Mouse (Mus musculus): Measurements from ENCODE around the gene Tgfb3. TPM values are rescaled to one million over a fixed set of nuclear protein-coding genes. Genes with fewer than 3 reads are reported as not detected.
A peak's percentile ranks its signal among the peaks of the same experiment; 100 is the strongest.

The Tgfb3 gene
- polyA plus RNA-seq, 1 experiment: 264 TPM

- H3K4me3 ChIP-seq (ENCODE audit: insufficient read depth, low read length): no peak overlapping the region
- H3K27ac ChIP-seq (ENCODE audit: insufficient read depth, low read length): peak overlapping the region; percentile 75
- H3K4me1 ChIP-seq (ENCODE audit: control insufficient read depth, insufficient read depth, low read length): peaks cover 24% of the 10 kb centered on the region
- no peak for TF ChIP-seq POLR2A (IDR thresholded peaks at IDR 0.05; ENCODE audit: low read depth, low read length)
- no peak for TF ChIP-seq CTCF (IDR thresholded peaks at IDR 0.05; ENCODE audit: borderline replicate concordance, insufficient read depth, low read length)
Observed at GRCm38 (mm10) chr12:86023081-86023871, 55.6 kb downstream of the Tgfb3 start.

- TF ChIP-seq POLR2A (IDR thresholded peaks at IDR 0.05; ENCODE audit: low read depth, low read length): no peak
- TF ChIP-seq CTCF (IDR thresholded peaks at IDR 0.05; ENCODE audit: borderline replicate concordance, insufficient read depth, low read length): no peak
- H3K27ac ChIP-seq (ENCODE audit: insufficient read depth, low read length): peak overlapping the region; percentile 49; the same call in 1 of the 2 replicates
- H3K4me3 ChIP-seq (ENCODE audit: insufficient read depth, low read length): no peak overlapping the region
- H3K4me1 ChIP-seq (ENCODE audit: control insufficient read depth, insufficient read depth, low read length): peaks cover 24% of the 10 kb centered on the region
Observed at GRCm38 (mm10) chr12:86022282-86022984, 56.4 kb downstream of the Tgfb3 start.

GRCm38 (mm10) chr12:86021583-86021982, 57.3 kb downstream of the Tgfb3 start:
- H3K4me1 ChIP-seq (ENCODE audit: control insufficient read depth, insufficient read depth, low read length): peaks cover 29% of the 10 kb centered on the region

GRCm38 (mm10) chr12:86017360-86017759, 61.5 kb downstream of the Tgfb3 start:
- no peak for TF ChIP-seq CTCF (IDR thresholded peaks at IDR 0.05; ENCODE audit: borderline replicate concordance, insufficient read depth, low read length)
- TF ChIP-seq POLR2A (IDR thresholded peaks at IDR 0.05; ENCODE audit: low read depth, low read length): no peak
- Histone ChIP-seq H3K27ac (ENCODE audit: insufficient read depth, low read length) (no peak overlapping the region), H3K4me1 (ENCODE audit: control insufficient read depth, insufficient read depth, low read length) (peaks cover 38% of the 10 kb centered on the region), H3K4me3 (ENCODE audit: insufficient read depth, low read length) (no peak overlapping the region)

More at GRCm38 (mm10) chr12:86021583-86021982, 57.3 kb downstream of the Tgfb3 start:
- Histone ChIP-seq H3K27ac (ENCODE audit: insufficient read depth, low read length) (no peak overlapping the region), H3K4me3 (ENCODE audit: insufficient read depth, low read length) (no peak overlapping the region)
- TF ChIP-seq POLR2A (IDR thresholded peaks at IDR 0.05; ENCODE audit: low read depth, low read length) (no peak), CTCF (IDR thresholded peaks at IDR 0.05; ENCODE audit: borderline replicate concordance, insufficient read depth, low read length) (no peak)

GRCm38 (mm10) chr12:86015114-86015513, 63.7 kb downstream of the Tgfb3 start:
- TF ChIP-seq POLR2A (IDR thresholded peaks at IDR 0.05; ENCODE audit: low read depth, low read length) (no peak), CTCF (IDR thresholded peaks at IDR 0.05; ENCODE audit: borderline replicate concordance, insufficient read depth, low read length) (no peak)
- H3K4me1 ChIP-seq (ENCODE audit: control insufficient read depth, insufficient read depth, low read length): peaks cover 39% of the 10 kb centered on the region
- H3K4me3 ChIP-seq (ENCODE audit: insufficient read depth, low read length): no peak overlapping the region
- H3K27ac ChIP-seq (ENCODE audit: insufficient read depth, low read length): peak overlapping the region; percentile 86

GRCm38 (mm10) chr12:86014621-86015020, 64.2 kb downstream of the Tgfb3 start:
- Histone ChIP-seq H3K4me1 (ENCODE audit: control insufficient read depth, insufficient read depth, low read length) (peaks cover 39% of the 10 kb centered on the region), H3K27ac (ENCODE audit: insufficient read depth, low read length) (peak overlapping the region; percentile 86), H3K4me3 (ENCODE audit: insufficient read depth, low read length) (no peak overlapping the region)
- no peak for TF ChIP-seq POLR2A (IDR thresholded peaks at IDR 0.05; ENCODE audit: low read depth, low read length)
- TF ChIP-seq CTCF (IDR thresholded peaks at IDR 0.05; ENCODE audit: borderline replicate concordance, insufficient read depth, low read length): no peak

GRCm38 (mm10) chr12:86014174-86014573, 64.7 kb downstream of the Tgfb3 start:
- Histone ChIP-seq H3K4me3 (ENCODE audit: insufficient read depth, low read length) (no peak overlapping the region), H3K4me1 (ENCODE audit: control insufficient read depth, insufficient read depth, low read length) (peaks cover 39% of the 10 kb centered on the region), H3K27ac (ENCODE audit: insufficient read depth, low read length) (peak overlapping the region; percentile 86)
- TF ChIP-seq POLR2A (IDR thresholded peaks at IDR 0.05; ENCODE audit: low read depth, low read length): no peak
- no peak for TF ChIP-seq CTCF (IDR thresholded peaks at IDR 0.05; ENCODE audit: borderline replicate concordance, insufficient read depth, low read length)

- Histone ChIP-seq H3K27ac (ENCODE audit: insufficient read depth, low read length) (peak overlapping the region; percentile 86), H3K4me3 (ENCODE audit: insufficient read depth, low read length) (no peak overlapping the region), H3K4me1 (ENCODE audit: control insufficient read depth, insufficient read depth, low read length) (peaks cover 44% of the 10 kb centered on the region)
- TF ChIP-seq POLR2A (IDR thresholded peaks at IDR 0.05; ENCODE audit: low read depth, low read length) (no peak), CTCF (IDR thresholded peaks at IDR 0.05; ENCODE audit: borderline replicate concordance, insufficient read depth, low read length) (no peak)
Observed at GRCm38 (mm10) chr12:86012195-86012594, 66.6 kb downstream of the Tgfb3 start.

GRCm38 (mm10) chr12:86010656-86011055, 68.2 kb downstream of the Tgfb3 start:
- no peak for TF ChIP-seq CTCF (IDR thresholded peaks at IDR 0.05; ENCODE audit: borderline replicate concordance, insufficient read depth, low read length)
- no peak for TF ChIP-seq POLR2A (IDR thresholded peaks at IDR 0.05; ENCODE audit: low read depth, low read length)
- H3K4me3 ChIP-seq (ENCODE audit: insufficient read depth, low read length): no peak overlapping the region
- peak overlapping the region; percentile 91 for H3K27ac ChIP-seq (ENCODE audit: insufficient read depth, low read length)
- peaks cover 41% of the 10 kb centered on the region for H3K4me1 ChIP-seq (ENCODE audit: control insufficient read depth, insufficient read depth, low read length)

- TF ChIP-seq CTCF (IDR thresholded peaks at IDR 0.05; ENCODE audit: borderline replicate concordance, insufficient read depth, low read length): no peak
- no peak for TF ChIP-seq POLR2A (IDR thresholded peaks at IDR 0.05; ENCODE audit: low read depth, low read length)
- no peak overlapping the region for H3K27ac ChIP-seq (ENCODE audit: insufficient read depth, low read length)
Observed at GRCm38 (mm10) chr12:86007377-86007776, 71.5 kb downstream of the Tgfb3 start.

More at GRCm38 (mm10) chr12:86007377-86007776, 71.5 kb downstream of the Tgfb3 start:
- peaks cover 30% of the 10 kb centered on the region for H3K4me1 ChIP-seq (ENCODE audit: control insufficient read depth, insufficient read depth, low read length)
- no peak overlapping the region for H3K4me3 ChIP-seq (ENCODE audit: insufficient read depth, low read length)

Other genes with a start within 250 kb of the Tgfb3 start
- gene Ift43, start 3.5 kb upstream of the Tgfb3 start, polyA plus RNA-seq (2011; ENCODE audit: insufficient read length, low read depth, missing spikeins): 44.2 and 52.6 TPM in 2 replicates
- gene Gpatch2l, start 162.8 kb upstream of the Tgfb3 start, polyA plus RNA-seq (2011; ENCODE audit: insufficient read length, low read depth, missing spikeins): 20.9 and 21.2 TPM in 2 replicates